Mouse (Mus musculus) heart, embryonic 13.5 days (tissue): Measurements from ENCODE around the gene Rtraf. TPM values are rescaled to one million over a fixed set of nuclear protein-coding genes. Genes with fewer than 3 reads are reported as not detected.

Experiments used
- ATAC-seq: fragments of 200-750 bp; cut with Nextera tagmentation; 2 replicates; pipeline ENCODE4 v1.8.0; 2017; ENCODE audit warnings: moderate TSS enrichment; ENCODE audit not compliant: insufficient number of reproducible peaks, low FRiP score, low TSS enrichment; ENCODE audit errors: extremely low read depth
- H3K27ac ChIP-seq: fragments of 300-500 bp; sonication (generic); replicated peaks from 2 replicates; pipeline ENCODE4 v1.5.1; 2015; ENCODE audit warnings: moderate library complexity, mild to moderate bottlenecking, inconsistent platforms
- H3K27me3 ChIP-seq: fragments of 300-500 bp; sonication (generic); replicated peaks from 2 replicates; pipeline ENCODE4 v1.6.1; 2015; ENCODE audit warnings: mild to moderate bottlenecking, inconsistent platforms
- H3K36me3 ChIP-seq: fragments of 300-500 bp; sonication (generic); 2 replicates; pipeline ENCODE4 v1.6.1; 2015; ENCODE audit warnings: mild to moderate bottlenecking, inconsistent platforms
- H3K4me1 ChIP-seq: fragments of 300-500 bp; sonication (generic); 2 replicates; pipeline ENCODE4 v1.6.1; 2015; ENCODE audit warnings: inconsistent platforms
- H3K4me2 ChIP-seq: fragments of 300-500 bp; sonication (generic); 2 replicates; pipeline ENCODE4 v1.6.1; 2015; ENCODE audit warnings: inconsistent platforms, mild to moderate bottlenecking, moderate library complexity
- H3K4me3 ChIP-seq: fragments of 300-500 bp; sonication (generic); 2 replicates; pipeline ENCODE4 v1.5.1; 2015; ENCODE audit warnings: moderate library complexity, mild to moderate bottlenecking, inconsistent platforms
- H3K9ac ChIP-seq: fragments of 300-500 bp; sonication (generic); 2 replicates; pipeline ENCODE4 v1.6.1; 2015; ENCODE audit warnings: inconsistent platforms, mild to moderate bottlenecking, moderate library complexity
- H3K9me3 ChIP-seq: fragments of 300-500 bp; sonication (generic); 2 replicates; pipeline ENCODE4 v1.6.1; 2016; ENCODE audit warnings: inconsistent platforms
- WGBS: fragments of 180-500 bp; shearing (Covaris S2); methylation state at CpG from one replicate; pipeline ENCODE4 v1.1.7; 2015; ENCODE audit warnings: mixed read lengths; 5-methylcytosine and 5-hydroxymethylcytosine counted together
- polyA plus RNA-seq: library from polyadenylated mRNA; unstranded; fragments of >200 nt; fragmentation: Nextera tagmentation; extraction: Ambion mirVana; gene quantifications from 2 replicates; pipeline ENCODE4 v1.2.1, GENCODE M21; 2015

Rtraf gene
- polyA plus RNA-seq, 1 experiment from 2014 or later, result 172 TPM

DNA sequence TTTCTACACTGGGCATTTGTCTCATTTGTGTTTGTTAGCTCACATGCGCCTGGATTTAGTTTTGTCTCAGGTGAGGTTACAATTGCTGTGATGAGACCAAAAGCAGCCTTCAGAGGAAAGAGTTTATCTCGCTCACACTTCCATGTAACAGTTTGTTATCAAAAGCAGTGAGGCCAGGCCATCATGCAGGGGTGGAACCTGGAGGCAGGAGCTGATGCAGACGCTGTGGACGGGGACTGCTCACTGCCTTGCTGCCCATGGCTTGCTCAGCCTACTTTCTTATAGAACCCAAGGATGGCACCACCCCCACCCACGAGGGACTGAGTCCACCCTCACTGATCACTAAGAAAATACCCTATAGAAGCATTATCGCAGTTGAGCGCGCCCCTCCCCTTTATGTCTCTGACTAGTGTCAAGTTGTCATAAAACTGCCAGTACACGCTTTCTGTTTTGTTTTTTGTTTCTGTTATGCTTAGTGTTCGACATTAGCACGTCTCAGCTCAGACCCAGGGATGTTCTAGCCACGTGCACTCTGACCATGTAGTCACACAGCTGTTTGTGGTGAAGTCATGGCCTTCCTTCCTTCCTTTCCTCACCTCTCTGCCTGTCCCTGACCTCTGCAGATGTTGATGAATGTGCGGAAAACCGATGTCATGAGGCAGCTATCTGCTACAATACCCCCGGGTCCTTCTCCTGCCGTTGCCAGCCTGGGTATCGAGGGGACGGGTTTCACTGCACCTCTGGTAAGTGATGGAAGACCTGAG lies 26.9 kb downstream of the Rtraf start:
- no peak overlapping the region for H3K27ac ChIP-seq
- ATAC-seq, result no peak
- peaks cover 12% of the 10 kb centered on the region; the same call in 1 of the 2 replicates for H3K4me1 ChIP-seq
- no peaks in the 10 kb centered on the region for H3K9me3 ChIP-seq
- H3K4me2 ChIP-seq, result no peak overlapping the region
- no peak overlapping the region for H3K9ac ChIP-seq
- H3K27me3 ChIP-seq, result no peaks in the 10 kb centered on the region
- peaks cover 86% of the 10 kb centered on the region for H3K36me3 ChIP-seq
- H3K4me3 ChIP-seq, result no peak overlapping the region
- 54% methylated on average over 18 of the region's 18 CpGs for WGBS

DNA sequence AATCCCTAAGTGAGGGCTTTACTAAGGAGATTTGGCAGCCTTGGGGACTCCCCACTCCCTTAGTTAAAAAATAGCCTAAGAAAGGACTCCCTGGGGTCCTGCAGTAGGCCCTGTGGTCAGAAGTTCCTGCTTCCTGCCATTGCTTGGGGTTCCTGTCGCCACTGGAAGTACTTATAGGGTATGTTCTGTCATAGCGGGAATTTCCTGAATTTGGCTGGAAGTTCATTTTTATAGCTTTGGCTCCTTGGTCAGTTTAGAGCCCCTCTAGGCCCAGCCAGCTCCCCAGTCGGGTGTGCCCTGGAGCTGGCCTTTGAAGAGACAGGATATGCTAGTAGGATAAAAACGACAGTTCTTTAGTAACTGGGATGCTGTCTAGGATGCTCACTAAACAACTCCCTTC lies 28.7 kb downstream of the Rtraf start:
- no peak overlapping the region for H3K9ac ChIP-seq
- peaks cover 12% of the 10 kb centered on the region; the same call in 1 of the 2 replicates for H3K4me1 ChIP-seq
- H3K9me3 ChIP-seq, result no peaks in the 10 kb centered on the region
- peaks cover 85% of the 10 kb centered on the region for H3K36me3 ChIP-seq
- no peak overlapping the region for H3K4me2 ChIP-seq
- no peaks in the 10 kb centered on the region for H3K27me3 ChIP-seq
- no peak overlapping the region for H3K4me3 ChIP-seq
- H3K27ac ChIP-seq, result no peak overlapping the region; the same call in 1 of the 2 replicates
- WGBS, result 61% methylated on average over 4 of the region's 4 CpGs
- no peak for ATAC-seq

- H3K9ac ChIP-seq, result no peak overlapping the region
Observed at GRCm38 (mm10) chr14:19788443-19788842, 35.2 kb downstream of the Rtraf start.

DNA sequence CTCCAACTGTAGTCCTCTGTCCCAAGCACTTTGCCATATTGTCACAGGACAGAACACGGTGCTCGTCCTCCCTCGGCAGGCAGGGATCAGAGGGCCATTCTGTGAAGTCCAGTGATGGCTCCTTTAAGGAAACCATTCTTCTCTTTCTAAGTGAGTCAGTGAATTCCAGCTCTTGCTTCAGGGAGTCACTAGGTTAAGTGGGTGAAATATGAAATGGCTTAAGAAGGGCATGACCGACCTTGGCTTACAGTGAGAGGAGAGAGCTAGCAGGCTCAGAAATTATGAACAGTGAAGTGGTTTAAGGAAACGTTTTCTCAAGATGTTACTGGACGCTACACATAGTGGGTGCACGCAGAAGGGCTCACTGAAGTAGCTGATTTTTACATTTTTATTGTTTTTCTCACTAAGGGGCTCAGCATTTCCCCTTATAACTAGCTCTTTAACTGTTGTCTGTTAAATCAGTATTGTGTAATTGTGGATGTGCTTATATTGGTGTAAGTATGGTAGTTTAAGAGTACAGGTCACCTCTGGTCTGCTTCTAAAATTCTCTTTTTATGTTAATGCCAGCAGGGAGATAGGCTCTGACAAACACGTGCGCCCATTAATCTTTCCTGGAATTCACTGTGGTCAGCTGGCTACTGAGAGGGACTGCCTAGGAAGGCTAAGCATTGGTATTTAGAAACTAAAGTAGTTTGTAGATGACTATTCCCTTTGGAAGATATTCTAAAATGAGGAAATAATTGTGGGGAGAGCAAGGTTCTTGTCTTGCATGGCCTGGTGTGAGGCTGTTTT lies 37.6 kb downstream of the Rtraf start:
- no peaks in the 10 kb centered on the region for H3K27me3 ChIP-seq
- no peak overlapping the region for H3K4me2 ChIP-seq
- no peak overlapping the region for H3K9ac ChIP-seq
- WGBS, result 66% methylated on average over 9 of the region's 9 CpGs
- peaks cover 58% of the 10 kb centered on the region for H3K36me3 ChIP-seq
- peaks cover 20% of the 10 kb centered on the region for H3K4me1 ChIP-seq
- ATAC-seq, result no peak
- no peak overlapping the region for H3K4me3 ChIP-seq
- no peak overlapping the region for H3K27ac ChIP-seq
- no peaks in the 10 kb centered on the region for H3K9me3 ChIP-seq

More at GRCm38 (mm10) chr14:19788443-19788842, 35.2 kb downstream of the Rtraf start:
- 67% methylated on average over 1 of the region's 1 CpGs for WGBS
- no peak overlapping the region for H3K4me2 ChIP-seq
- no peak overlapping the region for H3K27ac ChIP-seq
- no peaks in the 10 kb centered on the region for H3K27me3 ChIP-seq
- peaks cover 20% of the 10 kb centered on the region for H3K4me1 ChIP-seq
- H3K36me3 ChIP-seq, result peaks cover 58% of the 10 kb centered on the region
- no peak for ATAC-seq
- H3K4me3 ChIP-seq, result no peak overlapping the region
- H3K9me3 ChIP-seq, result no peaks in the 10 kb centered on the region

DNA sequence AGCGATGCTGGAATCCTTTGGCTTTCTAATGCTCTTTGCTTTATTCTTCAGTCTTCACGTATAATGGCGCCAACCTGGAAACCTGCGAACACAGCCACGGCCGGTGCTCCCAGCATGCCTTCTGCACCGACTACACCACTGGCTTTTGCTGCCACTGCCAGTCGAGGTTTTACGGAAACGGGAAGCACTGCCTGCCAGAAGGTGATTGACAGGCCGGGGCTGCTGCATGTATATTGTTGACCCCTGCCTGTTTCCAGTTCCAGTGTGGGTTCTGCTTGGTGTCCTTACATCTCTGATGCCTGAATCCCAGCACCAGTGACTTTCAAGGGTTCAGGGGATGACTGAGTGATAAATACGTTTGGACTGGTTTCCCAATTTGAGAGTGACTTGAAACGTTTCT lies 45.7 kb downstream of the Rtraf start:
- Histone ChIP-seq H3K4me2 (no peak overlapping the region), H3K4me1 (peaks cover 33% of the 10 kb centered on the region), H3K4me3 (no peak overlapping the region), H3K9me3 (no peaks in the 10 kb centered on the region), H3K27me3 (no peaks in the 10 kb centered on the region), H3K9ac (no peak overlapping the region), H3K36me3 (peaks cover 61% of the 10 kb centered on the region), H3K27ac (no peak overlapping the region)
- no peak for ATAC-seq
- 86% methylated on average over 13 of the region's 13 CpGs for WGBS

DNA sequence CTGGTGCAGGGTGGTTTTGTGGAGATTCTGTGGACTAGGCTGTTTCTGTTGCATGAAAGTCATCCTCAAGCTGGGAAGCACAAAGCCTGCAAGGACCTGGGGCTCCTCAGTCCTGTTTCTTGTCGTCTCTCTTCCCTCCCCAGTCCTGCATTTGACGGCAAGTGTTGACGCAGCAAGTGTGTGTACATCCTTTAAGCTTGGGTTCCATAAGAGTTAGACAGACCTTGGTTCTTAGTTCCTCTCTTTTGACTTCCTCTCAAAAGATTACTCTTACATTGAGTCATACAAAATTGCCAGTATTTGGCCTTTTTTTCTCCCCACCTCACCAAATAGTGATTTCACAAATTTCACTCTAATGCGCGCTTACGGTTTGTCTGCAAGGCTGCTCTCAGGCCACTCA lies 46.3 kb downstream of the Rtraf start:
- H3K4me2 ChIP-seq, result no peak overlapping the region
- H3K27me3 ChIP-seq, result no peaks in the 10 kb centered on the region
- peaks cover 55% of the 10 kb centered on the region for H3K36me3 ChIP-seq
- no peak overlapping the region for H3K4me3 ChIP-seq
- H3K9ac ChIP-seq, result no peak overlapping the region
- no peak overlapping the region for H3K27ac ChIP-seq
- H3K4me1 ChIP-seq, result peaks cover 38% of the 10 kb centered on the region
- ATAC-seq, result no peak
- 84% methylated on average over 6 of the region's 6 CpGs for WGBS
- H3K9me3 ChIP-seq, result no peaks in the 10 kb centered on the region

DNA sequence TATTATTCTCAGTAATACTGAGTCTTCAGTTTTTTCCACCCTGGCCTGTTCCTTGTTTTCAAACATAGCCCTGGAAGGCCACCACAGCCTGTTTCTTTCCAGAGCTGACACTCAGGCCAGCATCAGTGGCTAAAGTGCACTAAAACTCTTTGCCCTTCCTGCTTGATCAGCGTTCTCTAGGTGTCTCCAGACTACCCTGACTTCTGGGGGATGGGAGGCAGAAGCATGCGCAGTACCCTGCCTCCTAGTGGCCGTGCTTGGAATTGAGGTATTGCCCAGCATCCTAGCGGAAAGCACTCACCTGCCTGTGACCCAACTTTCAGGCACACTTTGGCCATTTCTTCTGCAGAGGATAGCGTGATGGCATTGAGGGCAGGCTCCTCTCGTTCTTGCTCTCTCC lies 46.7 kb downstream of the Rtraf start:
- no peak for ATAC-seq

GRCm38 (mm10) chr14:19776179-19776578 lies 47.4 kb downstream of the Rtraf start:
- peaks cover 48% of the 10 kb centered on the region for H3K4me1 ChIP-seq
- H3K27me3 ChIP-seq, result no peaks in the 10 kb centered on the region
- no peaks in the 10 kb centered on the region for H3K9me3 ChIP-seq
- ATAC-seq, result no peak
- H3K4me2 ChIP-seq, result no peak overlapping the region
- peaks cover 45% of the 10 kb centered on the region for H3K36me3 ChIP-seq
- 94% methylated on average over 5 of the region's 5 CpGs for WGBS
- peak overlapping the region; percentile 13; the same call in 1 of the 2 replicates for H3K27ac ChIP-seq
- H3K9ac ChIP-seq, result no peak overlapping the region
- no peak overlapping the region for H3K4me3 ChIP-seq

More for the DNA sequence above, 46.7 kb downstream of the Rtraf start:
- H3K4me2 ChIP-seq, result no peak overlapping the region
- peaks cover 43% of the 10 kb centered on the region for H3K4me1 ChIP-seq
- H3K27me3 ChIP-seq, result no peaks in the 10 kb centered on the region
- no peak overlapping the region for H3K27ac ChIP-seq
- H3K9me3 ChIP-seq, result no peaks in the 10 kb centered on the region
- peaks cover 50% of the 10 kb centered on the region for H3K36me3 ChIP-seq
- 49% methylated on average over 6 of the region's 6 CpGs for WGBS
- no peak overlapping the region for H3K9ac ChIP-seq
- H3K4me3 ChIP-seq, result no peak overlapping the region

- Histone ChIP-seq H3K27ac (no peak overlapping the region), H3K36me3 (peaks cover 38% of the 10 kb centered on the region), H3K27me3 (no peaks in the 10 kb centered on the region), H3K9me3 (no peaks in the 10 kb centered on the region), H3K9ac (no peak overlapping the region), H3K4me1 (peaks cover 55% of the 10 kb centered on the region), H3K4me3 (no peak overlapping the region), H3K4me2 (no peak overlapping the region)
- WGBS, result 50% methylated on average over 4 of the region's 4 CpGs
- ATAC-seq, result no peak
Observed at GRCm38 (mm10) chr14:19775491-19775890, 48.1 kb downstream of the Rtraf start.

- WGBS, result 25% methylated on average over 13 of the region's 13 CpGs
Observed at GRCm38 (mm10) chr14:19774036-19774628, 49.5 kb downstream of the Rtraf start.

GRCm38 (mm10) chr14:19771173-19771572 lies 52.5 kb downstream of the Rtraf start:
- Histone ChIP-seq H3K4me3 (no peak overlapping the region), H3K9ac (peak overlapping the region; percentile 6; the same call in 1 of the 2 replicates), H3K4me2 (no peak overlapping the region), H3K27ac (0 out of 2 replicates have a peak overlapping the region, but pooled peaks have one; percentile 6), H3K27me3 (no peaks in the 10 kb centered on the region), H3K9me3 (no peaks in the 10 kb centered on the region), H3K4me1 (peaks cover 66% of the 10 kb centered on the region), H3K36me3 (peaks cover 32% of the 10 kb centered on the region)
- 59% methylated on average over 7 of the region's 7 CpGs for WGBS
- no peak for ATAC-seq

More at GRCm38 (mm10) chr14:19774036-19774628, 49.5 kb downstream of the Rtraf start:
- Histone ChIP-seq H3K4me1 (peaks cover 63% of the 10 kb centered on the region), H3K9me3 (no peaks in the 10 kb centered on the region), H3K9ac (peak overlapping the region; percentile 63), H3K36me3 (peaks cover 30% of the 10 kb centered on the region), H3K4me3 (no peak overlapping the region), H3K4me2 (peak overlapping the region; percentile 35), H3K27ac (peak overlapping the region; percentile 60; the same call in 1 of the 2 replicates), H3K27me3 (no peaks in the 10 kb centered on the region)
- no peak for ATAC-seq
